Mouse (Mus musculus) spleen, adult 12 weeks (tissue): ENCODE data around the gene Acadvl.
A peak's percentile ranks its signal among the peaks of the same experiment; 100 is the strongest.

ENCODE experiments used
- DNase-seq: peaks from one replicate; pipeline ENCODE4 v3.0.0; 2022; ENCODE audit warnings: low spot score

Acadvl gene

DNA sequence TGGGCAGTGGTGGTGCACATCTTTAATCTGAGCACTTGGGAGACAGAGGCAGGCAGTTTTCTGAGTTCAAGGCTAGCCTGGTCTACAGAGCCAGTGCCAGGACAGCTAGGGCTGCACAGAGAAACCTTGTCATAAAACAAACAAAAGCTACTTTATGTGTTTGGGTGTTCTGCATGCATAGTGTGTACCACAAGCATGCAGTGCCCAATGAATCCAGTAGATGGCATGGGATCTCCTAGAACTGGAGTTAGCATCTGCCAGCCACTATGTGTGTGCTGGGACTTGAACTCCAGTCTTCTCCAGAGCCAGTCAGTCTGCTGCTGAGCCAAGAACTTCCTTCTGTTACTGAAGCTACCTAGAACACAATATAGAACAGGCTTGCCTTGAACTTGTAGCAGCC, 13.3 kb downstream of the Acadvl start:
- no peak for DNase-seq

DNA sequence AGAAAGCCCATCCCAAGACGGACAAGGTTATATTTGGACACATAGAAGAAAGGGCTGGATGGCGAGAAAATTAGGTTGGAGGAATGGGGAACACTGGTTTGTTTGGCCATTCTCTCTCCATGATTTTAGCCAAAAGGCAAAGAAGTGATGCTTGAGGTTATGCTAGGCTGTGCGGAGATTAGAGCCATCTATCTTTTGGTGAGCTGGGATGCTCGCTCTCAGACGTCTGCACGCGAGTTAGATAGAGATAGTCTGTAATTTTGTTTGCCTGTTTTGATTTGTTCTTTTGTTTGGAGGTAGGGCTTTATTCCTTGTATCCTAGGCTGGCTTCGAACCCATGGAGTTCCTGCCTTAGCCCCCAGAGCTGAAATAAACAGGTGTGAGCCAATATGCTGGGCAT, 14.1 kb downstream of the Acadvl start:
- no peak for DNase-seq

DNA sequence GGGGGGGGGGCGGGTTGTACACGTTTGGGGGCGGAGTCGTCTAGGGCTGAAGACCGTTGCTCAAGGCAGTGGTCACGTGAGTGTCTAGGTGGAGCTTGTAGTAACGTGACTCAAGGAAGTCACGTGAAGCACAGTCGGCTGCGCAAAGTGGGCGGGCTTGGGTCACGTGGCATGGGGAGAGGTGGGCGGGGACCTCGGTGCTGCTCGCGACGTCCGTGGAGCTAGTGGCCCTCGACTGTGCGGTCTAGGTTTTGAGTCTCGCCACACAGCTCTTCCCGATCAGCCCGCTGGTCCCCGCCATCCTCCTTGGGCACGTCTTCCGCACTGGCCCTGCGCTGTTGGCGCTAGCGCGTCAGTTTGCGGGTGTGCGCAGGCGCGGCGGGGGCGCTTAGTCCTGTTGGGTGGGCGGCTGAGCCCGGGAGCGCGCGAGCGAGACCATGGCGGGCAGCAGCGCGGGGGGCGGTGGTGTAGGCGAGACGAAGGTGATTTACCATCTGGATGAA, 14.8 kb downstream of the Acadvl start, which contains the start of gene Dvl2:
Gene Dvl2 (plus strand): TSS at position 200 of the 503 bp plus-strand sequence.
- DNase-seq = peak; percentile 73

DNA sequence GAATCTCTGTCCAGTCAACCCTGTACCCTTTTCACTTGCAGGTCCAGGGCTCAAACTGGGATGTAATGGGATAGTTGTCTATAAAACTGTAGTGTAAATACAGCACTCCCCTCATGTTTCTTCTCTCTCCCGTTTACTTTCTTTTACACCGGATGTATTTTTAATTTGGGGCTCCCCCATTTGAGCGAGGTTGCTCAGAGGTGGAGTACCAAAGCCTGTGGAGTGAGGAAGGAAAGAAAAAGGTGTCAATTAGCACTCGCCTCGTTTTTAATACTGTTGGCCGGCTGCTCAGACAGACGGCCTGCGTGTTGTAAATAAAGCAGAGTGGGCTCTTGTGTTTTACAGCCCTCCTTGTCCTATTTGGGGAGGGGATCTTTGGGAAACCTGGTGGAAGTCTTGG, 15.5 kb downstream of the Acadvl start:
- DNase-seq = no peak

DNA sequence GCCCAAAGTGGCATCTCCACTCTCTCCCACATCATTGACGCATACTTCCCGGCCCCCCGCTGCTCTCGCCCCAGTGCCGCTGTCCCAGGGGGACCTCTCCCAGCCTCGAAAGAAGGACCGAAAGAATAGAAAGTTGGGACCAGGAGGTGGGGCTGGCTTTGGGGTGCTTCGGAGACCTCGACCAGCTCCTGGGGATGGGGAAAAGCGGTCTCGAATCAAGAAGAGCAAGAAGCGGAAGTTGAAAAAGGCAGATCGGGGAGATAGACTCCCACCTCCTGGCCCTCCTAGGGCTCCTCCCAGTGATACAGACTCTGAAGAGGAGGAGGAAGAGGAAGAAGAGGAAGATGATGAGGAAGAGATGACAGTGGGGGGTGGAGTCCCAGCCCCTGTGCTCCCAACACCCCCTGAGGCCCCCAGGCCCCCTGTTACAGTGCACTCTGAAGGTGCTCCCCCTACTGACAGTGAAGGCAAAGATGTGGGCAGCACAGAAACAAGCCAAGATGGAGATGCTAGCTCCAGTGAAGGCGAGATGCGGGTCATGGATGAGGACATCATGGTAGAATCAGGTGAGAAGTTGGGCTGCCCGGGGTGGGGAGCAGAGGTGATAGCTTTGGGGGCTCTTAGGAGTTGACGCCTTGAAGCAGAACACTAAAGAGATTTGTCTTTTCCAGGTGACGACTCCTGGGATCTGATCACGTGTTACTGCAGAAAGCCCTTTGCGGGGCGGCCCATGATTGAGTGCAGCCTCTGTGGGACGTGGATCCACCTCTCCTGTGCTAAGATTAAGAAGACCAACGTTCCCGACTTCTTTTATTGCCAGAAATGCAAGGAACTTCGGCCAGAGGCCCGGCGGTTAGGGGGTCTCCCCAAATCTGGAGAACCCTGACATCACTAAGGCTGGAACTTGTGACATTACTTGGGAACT, 16.4 kb downstream of the Acadvl start:
- no peak for DNase-seq

DNA sequence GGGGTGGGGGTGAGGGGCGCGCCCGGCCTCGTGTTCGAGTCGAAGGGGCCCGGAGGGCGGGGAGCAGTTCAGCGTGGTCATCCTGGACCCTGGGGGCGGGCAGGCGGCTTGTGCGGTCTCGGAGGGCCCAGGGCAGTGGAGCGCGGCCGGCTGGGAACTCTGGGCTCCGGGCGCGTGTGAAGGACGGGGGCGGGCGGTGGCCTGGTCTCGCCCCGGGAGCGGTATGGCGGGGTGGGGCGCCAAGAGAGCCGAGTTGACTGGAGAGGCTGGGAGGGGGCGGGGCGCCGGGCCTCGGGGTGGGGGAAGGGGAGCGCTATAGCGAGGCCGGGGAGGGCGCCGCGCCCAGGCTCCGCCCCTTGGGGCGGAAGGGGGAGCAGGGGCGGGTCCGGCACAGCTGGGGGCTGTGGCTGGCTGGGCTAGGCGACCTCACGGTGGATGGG, 18.1 kb downstream of the Acadvl start:
- peak; percentile 79 for DNase-seq

DNA sequence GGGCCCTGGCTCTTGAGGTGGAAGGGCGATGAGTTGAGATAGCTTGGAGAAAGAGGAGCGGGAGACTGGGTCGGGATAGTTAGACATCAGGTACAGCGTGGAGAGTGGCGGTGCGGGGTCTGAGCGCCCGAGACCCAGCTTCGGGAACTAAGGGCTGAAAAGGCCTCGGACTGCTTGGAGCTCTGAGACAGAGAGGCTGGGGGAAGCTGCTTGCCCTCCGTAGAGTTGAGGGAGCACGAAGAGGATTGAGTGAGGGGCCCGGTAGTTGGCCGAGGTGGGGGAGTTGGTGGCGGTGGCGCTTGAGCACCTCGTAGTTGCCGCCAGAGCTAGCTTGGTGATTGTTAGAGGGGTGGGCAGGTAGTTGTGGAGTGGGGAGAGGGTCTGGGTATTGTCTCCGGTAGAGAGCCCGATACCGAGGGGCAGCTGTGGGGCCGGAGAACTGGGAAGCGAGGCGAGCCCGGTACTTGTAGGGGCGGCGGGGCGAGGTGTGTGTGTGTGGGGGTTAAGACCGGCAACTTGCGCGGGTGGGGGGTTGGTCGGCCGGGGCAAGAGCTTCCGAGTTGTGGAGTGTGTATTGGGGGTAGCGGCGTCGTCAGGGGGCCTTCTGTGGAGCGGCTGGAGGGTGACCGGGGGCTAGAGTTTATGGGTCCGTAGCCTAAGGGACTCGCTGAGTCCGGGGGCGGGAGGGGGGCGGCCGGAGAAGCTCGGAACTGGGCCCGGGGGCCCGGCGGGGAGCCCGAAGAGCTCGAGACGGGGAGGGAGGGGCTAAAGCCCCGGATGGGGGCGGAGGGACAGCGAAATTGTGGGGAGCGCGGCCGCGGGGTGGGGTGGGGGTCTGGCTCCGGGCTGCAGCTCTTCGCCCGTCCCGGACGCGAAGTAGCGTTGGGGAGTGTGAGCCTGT, 18.8 kb downstream of the Acadvl start:
- DNase-seq = peak; percentile 36

DNA sequence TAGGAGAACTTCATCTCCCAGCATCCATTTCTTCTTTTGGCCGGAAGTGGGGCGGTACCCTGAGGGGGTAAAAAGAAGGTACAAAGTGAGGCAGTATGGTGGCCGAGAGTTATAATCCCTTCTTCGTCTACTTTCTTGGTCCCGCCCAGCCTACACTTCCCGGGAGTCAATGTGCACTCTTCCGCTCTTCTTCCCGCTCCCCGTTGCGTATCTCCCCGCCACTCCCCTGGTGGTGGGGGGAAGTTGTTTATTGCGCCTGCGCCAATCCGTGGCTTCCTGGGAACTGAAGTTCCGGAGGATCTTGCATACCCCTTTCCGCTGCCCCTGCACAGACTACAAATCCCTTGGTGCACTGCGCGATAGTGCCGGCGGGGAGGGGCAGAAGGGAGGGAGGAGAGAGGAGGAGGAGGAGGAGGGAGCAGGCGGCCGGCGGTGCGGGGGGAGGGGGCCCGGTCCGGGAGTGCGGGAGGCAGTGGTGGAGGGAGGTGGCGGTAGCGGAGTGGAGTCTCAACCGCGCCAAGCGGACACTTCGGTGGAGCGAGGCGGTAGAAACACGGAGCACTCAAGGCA, 19.7 kb downstream of the Acadvl start, which contains the start of gene Phf23:
Gene Phf23 (plus strand): TSS at position 387 of the 570 bp plus-strand sequence.
- peak; percentile 94 for DNase-seq

DNA sequence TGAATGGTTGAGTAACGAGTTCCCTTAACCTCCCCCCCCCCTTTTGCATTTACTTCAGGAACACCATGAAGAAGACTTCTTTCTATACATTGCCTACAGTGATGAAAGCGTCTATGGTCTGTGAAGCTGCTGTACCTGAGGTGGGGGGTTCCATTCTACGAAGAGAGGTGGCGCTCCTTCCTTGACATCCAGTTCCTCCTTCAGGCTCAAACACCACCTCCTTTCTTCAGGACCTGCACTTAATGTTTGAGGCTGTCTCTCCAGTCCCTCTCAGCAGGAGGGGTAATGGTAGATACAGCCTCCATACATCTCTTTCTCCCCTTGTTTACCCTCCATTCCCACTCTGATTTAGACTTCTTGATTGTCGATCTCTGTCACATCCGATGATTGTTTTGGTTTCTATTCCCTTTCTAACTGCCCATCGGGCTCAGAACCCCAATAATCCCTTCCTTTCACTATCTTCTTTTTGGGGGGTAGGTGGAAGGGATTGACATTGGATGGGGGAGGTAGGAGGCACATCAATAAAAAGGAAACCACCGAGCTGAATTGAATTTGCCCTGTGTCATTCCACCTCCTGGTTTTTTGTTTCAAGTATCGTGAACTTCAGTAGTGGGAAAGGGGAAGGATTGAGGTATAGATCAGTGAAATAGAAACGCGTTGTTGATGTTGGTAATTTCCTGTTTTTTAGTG, 20.7 kb downstream of the Acadvl start:
- no peak for DNase-seq

DNA sequence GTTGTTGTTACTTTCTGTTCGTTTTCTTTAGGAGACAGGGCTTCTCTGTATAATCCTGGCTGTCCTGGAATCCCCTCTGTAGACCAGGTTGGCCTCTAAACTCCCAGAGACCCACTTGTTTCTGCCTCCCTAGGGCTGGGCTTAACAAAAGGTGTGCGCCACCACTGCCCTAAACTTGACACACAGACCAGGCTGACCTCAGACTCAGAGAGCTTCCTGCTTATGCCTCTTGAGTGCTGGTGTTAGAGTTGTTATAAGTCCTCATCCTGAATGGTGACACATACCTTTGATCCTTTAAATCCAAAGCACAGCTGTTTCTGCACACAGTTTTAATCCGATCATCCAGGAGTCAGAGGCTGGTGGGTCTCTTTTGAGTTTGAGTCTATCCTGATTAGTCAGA, 22.3 kb downstream of the Acadvl start:
- no peak for DNase-seq

DNA sequence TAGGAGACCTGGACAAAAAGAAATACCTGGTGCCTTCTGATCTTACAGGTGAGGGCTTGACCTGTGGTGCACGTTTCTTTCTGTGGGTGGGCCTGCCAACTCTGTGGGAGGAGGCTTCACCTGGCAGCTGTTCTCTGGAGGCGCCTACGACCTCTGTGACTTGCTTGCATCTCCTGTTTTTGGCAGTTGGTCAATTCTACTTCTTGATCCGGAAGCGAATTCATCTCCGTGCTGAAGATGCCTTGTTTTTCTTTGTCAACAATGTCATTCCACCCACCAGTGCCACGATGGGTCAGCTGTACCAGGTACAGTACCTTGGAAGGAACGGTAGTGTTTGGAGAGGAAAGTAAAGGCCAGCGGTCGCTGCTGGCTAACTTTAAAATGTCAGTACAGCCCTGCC, 22.8 kb downstream of the Acadvl start:
- no peak for DNase-seq

DNA sequence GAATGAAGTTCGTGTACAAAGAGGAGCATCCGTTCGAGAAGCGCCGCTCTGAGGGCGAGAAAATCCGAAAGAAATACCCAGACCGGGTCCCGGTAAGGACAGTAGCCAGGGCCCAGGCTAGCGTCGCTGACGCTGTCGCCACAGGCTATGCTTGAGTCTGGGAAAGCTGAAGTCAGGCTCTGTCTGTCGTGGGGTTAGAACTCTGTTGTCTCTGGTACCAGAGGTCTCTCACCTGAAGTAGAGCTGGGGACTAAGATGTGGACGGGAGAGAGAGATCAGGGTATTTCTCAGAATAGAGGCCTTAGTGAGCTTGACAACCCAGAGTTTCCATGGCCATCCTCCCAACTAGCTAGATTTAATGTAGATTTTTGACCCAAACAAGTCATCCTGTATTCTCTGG, 23.5 kb downstream of the Acadvl start:
- no peak for DNase-seq

DNA sequence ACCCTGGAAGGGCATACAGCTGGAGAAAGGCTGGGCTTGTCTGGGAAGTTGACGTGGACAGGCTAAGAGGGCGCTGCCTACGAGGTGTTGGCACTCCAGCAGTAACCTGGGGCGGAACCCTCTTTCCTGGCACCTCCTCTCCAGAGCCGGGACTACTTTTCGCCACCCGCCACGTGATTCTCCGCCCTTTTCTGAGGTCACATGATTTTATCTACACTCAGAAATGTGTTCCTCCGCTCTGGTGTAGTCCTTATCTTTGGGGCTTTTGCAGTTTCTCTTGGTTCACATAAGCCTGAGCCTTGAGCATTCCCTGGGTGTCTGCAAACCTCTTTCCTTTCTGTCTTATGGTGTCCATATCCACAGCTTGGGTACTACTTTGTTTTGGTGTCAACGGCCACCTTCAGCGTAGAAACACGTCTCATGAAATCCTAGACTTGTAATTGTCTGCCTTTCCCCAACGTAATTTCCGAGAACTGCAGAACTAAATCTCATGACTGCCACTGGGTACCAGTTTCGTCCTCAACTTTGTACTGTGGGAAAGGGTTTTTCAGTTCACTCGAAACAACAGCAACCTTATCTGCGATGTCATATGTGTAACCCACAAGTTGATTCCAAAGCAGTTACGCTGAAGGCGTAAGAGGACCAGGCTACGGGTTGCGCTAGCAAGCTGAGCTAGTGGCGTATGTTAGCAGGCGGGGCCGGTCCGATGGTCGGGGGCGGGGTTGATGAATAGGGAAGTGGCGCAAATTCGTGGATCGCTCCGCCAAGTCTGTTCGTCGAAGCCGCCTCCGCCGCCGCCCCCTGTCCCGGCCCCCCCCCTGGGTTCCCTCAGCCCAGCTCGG, 24.1 kb downstream of the Acadvl start, which contains the start of gene Gabarap:
Gene Gabarap (plus strand): TSS at position 294 of the 842 bp plus-strand sequence.
- DNase-seq = peak; percentile 92

DNA sequence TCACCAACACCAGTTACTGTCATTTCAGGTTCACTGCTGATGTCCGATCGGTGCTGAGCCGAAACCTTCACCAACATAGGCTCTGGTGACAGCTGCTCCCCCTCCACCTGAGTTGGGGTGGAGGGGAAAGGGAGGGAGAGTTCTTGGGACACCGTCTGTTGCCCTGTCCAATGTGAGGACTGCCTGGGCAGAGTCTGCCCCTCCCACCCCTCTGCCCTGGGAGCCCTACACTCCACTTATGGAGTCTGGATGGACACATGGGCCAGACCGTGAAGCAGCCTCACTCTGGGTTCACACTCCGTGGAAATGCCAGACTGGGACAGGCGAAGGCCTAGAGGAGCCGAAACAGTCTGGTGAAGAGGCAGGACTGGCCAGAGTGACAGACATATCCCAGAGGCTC, 25.3 kb downstream of the Acadvl start:
- no peak for DNase-seq

DNA sequence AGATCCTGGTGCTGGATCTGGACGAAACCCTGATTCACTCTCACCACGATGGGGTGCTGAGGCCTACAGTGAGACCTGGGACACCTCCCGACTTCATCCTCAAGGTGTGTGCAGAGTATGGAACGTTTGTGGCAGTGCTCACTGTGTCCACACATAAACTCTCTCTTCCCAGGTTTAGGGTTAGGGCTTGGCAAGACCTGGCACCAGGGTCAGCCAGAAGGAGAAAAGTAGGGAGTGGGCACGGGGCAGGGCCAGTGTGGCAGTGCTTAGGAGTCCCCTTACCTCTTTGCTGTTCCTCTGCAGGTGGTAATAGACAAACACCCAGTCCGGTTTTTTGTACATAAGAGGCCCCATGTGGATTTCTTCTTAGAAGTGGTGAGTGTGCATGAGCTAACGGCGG, 30.8 kb downstream of the Acadvl start:
- DNase-seq = no peak

DNA sequence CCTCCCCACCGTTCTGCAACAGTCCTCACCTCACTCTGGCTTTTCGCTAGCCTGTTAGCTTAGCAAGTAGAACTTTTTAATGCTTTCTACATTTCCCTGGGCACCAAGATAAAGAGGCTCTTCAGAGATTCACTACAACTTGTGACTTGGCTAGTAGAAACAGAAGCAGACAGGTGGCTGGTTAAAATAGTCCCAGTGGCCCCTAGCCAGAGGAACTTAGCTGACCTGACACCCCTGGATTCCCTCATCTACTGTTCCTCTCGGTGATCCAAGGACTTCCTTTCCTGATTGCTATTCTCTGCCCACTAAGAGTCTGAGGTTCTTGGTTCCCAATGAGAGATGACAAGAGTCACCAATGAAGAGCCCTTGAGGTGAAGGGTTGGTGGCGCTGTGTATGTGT, 31.8 kb downstream of the Acadvl start:
- no peak for DNase-seq

DNA sequence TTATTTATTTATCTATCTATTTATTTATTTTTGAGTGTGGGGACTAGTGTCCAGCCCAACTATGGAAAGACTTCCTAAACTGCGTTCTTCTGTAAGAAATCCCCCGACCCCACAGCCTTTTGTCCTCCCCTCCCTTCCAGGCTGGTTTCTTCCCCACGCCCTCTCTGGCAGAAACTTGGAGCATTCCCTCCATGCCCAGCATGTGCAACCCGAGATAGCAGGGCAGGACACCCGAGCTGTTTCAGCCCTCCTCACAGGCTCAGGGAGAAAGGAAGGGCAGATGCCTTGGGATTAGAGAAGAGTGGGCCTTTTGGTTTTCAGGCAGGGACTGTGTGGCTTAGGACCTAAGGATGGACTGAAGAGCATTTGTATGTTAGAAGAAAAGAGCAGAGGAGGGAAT, 32.3 kb downstream of the Acadvl start:
- no peak for DNase-seq

DNA sequence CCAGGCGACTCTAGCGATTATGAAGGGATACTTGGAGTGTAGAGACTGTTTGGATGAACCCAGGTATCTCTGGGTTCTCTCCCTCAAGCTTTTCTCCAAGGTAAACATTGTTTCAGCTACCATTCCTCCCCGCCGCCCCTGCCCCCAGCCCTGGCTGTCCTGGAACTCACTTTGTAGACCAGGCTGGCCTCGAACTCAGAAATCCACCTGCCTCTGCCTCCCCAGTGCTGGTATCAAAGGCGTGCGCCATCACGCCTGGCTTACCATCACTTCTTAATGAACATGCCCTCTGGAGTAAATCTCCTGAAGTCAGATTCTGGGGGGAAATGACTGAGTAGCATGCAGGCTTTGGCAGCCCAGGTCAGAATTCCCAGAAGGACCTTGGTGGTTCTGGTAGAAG, 33.0 kb downstream of the Acadvl start, which contains the start of gene Elp5:
Gene Elp5 (minus strand): TSS at position 293 of the 400 bp plus-strand sequence.
- no peak for DNase-seq

DNA sequence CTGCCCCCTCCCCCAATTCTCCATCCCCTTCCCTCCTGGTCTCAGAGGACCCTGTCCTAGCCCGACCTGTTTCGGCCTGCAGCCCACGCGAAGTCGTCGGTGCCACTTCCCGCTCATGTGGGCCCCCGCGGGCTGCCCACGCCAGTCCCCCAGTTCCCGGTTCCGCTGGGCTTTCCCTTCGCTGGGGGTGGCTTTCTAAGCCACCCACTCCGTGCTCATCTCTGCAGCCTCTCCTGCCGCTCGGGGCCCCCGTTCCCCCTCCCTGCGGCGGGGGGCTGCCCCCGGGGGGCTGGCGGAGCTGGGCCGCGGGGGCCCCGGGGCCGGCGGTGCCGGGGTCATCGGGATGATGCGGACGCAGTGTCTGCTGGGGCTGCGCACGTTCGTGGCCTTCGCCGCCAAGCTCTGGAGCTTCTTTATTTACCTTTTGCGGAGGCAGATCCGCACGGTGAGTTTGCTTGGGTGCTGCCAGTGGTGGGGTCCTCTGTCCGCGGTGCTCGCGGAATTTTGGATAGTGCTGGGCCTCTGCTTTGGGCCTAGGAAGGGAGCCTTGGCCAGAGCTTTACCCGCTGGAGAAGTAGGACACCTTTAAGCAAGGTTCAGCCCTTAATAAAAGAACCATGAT, 34.0 kb downstream of the Acadvl start, which contains the start of gene Ctdnep1:
Gene Ctdnep1 (plus strand): TSS at position 16 of the 622 bp plus-strand sequence.
- DNase-seq = no peak
